Mouse (Mus musculus) midbrain, embryonic 12.5 days (tissue): ENCODE measurements around the gene Sufu. TPM values are rescaled to one million over a fixed set of nuclear protein-coding genes. Genes with fewer than 3 reads are reported as not detected.

Experiments
- ATAC-seq: fragments of 200-750 bp; cut with Nextera tagmentation; 2 replicates; pipeline ENCODE4 v1.8.0; 2017; ENCODE audit warnings: low read depth, moderate TSS enrichment, moderate library complexity; ENCODE audit not compliant: low FRiP score
- H3K27ac ChIP-seq: fragments of 300-500 bp; sonication (generic); replicated peaks from 2 replicates; pipeline ENCODE4 v1.5.1; 2016; ENCODE audit warnings: mild to moderate bottlenecking
- H3K27me3 ChIP-seq: fragments of 300-500 bp; sonication (generic); 2 replicates; pipeline ENCODE4 v1.6.1; 2016; ENCODE audit warnings: mild to moderate bottlenecking
- H3K36me3 ChIP-seq: fragments of 300-500 bp; sonication (generic); 2 replicates; pipeline ENCODE4 v1.6.1; 2016
- H3K4me1 ChIP-seq: fragments of 300-500 bp; sonication (generic); 2 replicates; pipeline ENCODE4 v1.6.1; 2016
- H3K4me2 ChIP-seq: fragments of 300-500 bp; sonication (generic); replicated peaks from 2 replicates; pipeline ENCODE4 v1.6.1; 2016; ENCODE audit warnings: mild to moderate bottlenecking, moderate library complexity
- H3K4me3 ChIP-seq: fragments of 300-500 bp; sonication (generic); 2 replicates; pipeline ENCODE4 v1.5.1; 2016; ENCODE audit warnings: mild to moderate bottlenecking
- H3K9ac ChIP-seq: fragments of 300-500 bp; sonication (generic); replicated peaks from 2 replicates; pipeline ENCODE4 v1.6.1; 2016; ENCODE audit warnings: mild to moderate bottlenecking, moderate library complexity
- H3K9me3 ChIP-seq: fragments of 300-500 bp; sonication (generic); 2 replicates; pipeline ENCODE4 v1.6.1; 2016; ENCODE audit warnings: mild to moderate bottlenecking
- WGBS: fragments of 180-500 bp; shearing (Covaris S2); methylation state at CpG from one replicate; pipeline ENCODE4 v1.1.7; 2016; 5-methylcytosine and 5-hydroxymethylcytosine counted together
- polyA plus RNA-seq: library from polyadenylated mRNA; unstranded; fragments of >200 nt; fragmentation: Nextera tagmentation; extraction: Ambion mirVana; gene quantifications from 2 replicates; pipeline ENCODE4 v1.2.1, GENCODE M21; 2016

Gene Sufu
- polyA plus RNA-seq, 1 experiment from 2014 or later: 43.7 TPM

GRCm38 (mm10) chr19:46396109-46396508, 587 bp upstream of the Sufu start:
- Histone ChIP-seq H3K27me3 (no peaks in the 10 kb centered on the region), H3K4me1 (peaks cover 43% of the 10 kb centered on the region), H3K4me2 (peak overlapping the region; percentile 48), H3K9ac (no peak overlapping the region), H3K27ac (0 out of 2 replicates have a peak overlapping the region, but pooled peaks have one; percentile 4), H3K4me3 (peak overlapping the region; percentile 87), H3K36me3 (peaks cover 4% of the 10 kb centered on the region), H3K9me3 (no peaks in the 10 kb centered on the region)
- WGBS: 12% methylated on average over 8 of the region's 8 CpGs
- ATAC-seq: no peak

GRCm38 (mm10) chr19:46397436-46398001, 823 bp downstream of the Sufu start:
- Histone ChIP-seq H3K36me3 (peaks cover 8% of the 10 kb centered on the region), H3K4me2 (peak overlapping the region; percentile 90), H3K4me1 (peaks cover 43% of the 10 kb centered on the region), H3K27me3 (no peaks in the 10 kb centered on the region), H3K27ac (peak overlapping the region; percentile 84), H3K9me3 (no peaks in the 10 kb centered on the region), H3K4me3 (peak overlapping the region; percentile 75), H3K9ac (peak overlapping the region; percentile 79)
- ATAC-seq: no peak
- 1% methylated on average over 17 of the region's 19 CpGs for WGBS

- Histone ChIP-seq H3K4me3 (peak overlapping the region; percentile 75), H3K4me1 (peaks cover 41% of the 10 kb centered on the region), H3K9me3 (no peaks in the 10 kb centered on the region), H3K9ac (peak overlapping the region; percentile 79), H3K36me3 (peaks cover 17% of the 10 kb centered on the region), H3K4me2 (peak overlapping the region; percentile 90), H3K27me3 (no peaks in the 10 kb centered on the region), H3K27ac (no peak overlapping the region)
- 57% methylated on average over 3 of the region's 3 CpGs for WGBS
- ATAC-seq: no peak
Measured at GRCm38 (mm10) chr19:46398401-46398800, 1.7 kb downstream of the Sufu start.

GRCm38 (mm10) chr19:46399372-46399771, 2.7 kb downstream of the Sufu start:
- Histone ChIP-seq H3K36me3 (peaks cover 27% of the 10 kb centered on the region), H3K9me3 (no peaks in the 10 kb centered on the region), H3K27ac (no peak overlapping the region), H3K9ac (no peak overlapping the region), H3K4me3 (no peak overlapping the region), H3K4me1 (peaks cover 31% of the 10 kb centered on the region), H3K27me3 (no peaks in the 10 kb centered on the region), H3K4me2 (no peak overlapping the region)
- no peak for ATAC-seq
- 83% methylated on average over 6 of the region's 6 CpGs for WGBS

- H3K9ac ChIP-seq: no peak overlapping the region
- H3K4me2 ChIP-seq: no peak overlapping the region
- H3K27ac ChIP-seq: no peak overlapping the region
- H3K4me1 ChIP-seq: peaks cover 27% of the 10 kb centered on the region
- WGBS: 87% methylated on average over 7 of the region's 7 CpGs
- peaks cover 30% of the 10 kb centered on the region for H3K36me3 ChIP-seq
- H3K9me3 ChIP-seq: no peaks in the 10 kb centered on the region
- no peak overlapping the region for H3K4me3 ChIP-seq
- H3K27me3 ChIP-seq: no peaks in the 10 kb centered on the region
- no peak for ATAC-seq
Measured at GRCm38 (mm10) chr19:46399886-46400285, 3.2 kb downstream of the Sufu start.

- Histone ChIP-seq H3K4me3 (no peak overlapping the region), H3K9ac (no peak overlapping the region), H3K9me3 (no peaks in the 10 kb centered on the region), H3K27ac (no peak overlapping the region), H3K27me3 (no peaks in the 10 kb centered on the region), H3K36me3 (peaks cover 36% of the 10 kb centered on the region), H3K4me1 (peaks cover 27% of the 10 kb centered on the region), H3K4me2 (no peak overlapping the region)
- WGBS: 87% methylated on average over 7 of the region's 7 CpGs
- ATAC-seq: no peak
Measured at GRCm38 (mm10) chr19:46400558-46400957, 3.9 kb downstream of the Sufu start.

- Histone ChIP-seq H3K4me1 (peaks cover 6% of the 10 kb centered on the region), H3K9me3 (no peaks in the 10 kb centered on the region), H3K36me3 (peaks cover 51% of the 10 kb centered on the region), H3K4me2 (no peak overlapping the region), H3K27me3 (no peaks in the 10 kb centered on the region), H3K4me3 (no peak overlapping the region), H3K9ac (no peak overlapping the region), H3K27ac (no peak overlapping the region)
- 100% methylated on average over 1 of the region's 1 CpGs for WGBS
- ATAC-seq: no peak
Measured at GRCm38 (mm10) chr19:46404030-46404429, 7.3 kb downstream of the Sufu start.

- H3K4me3 ChIP-seq: no peak overlapping the region
- ATAC-seq: no peak
- no peak overlapping the region for H3K9ac ChIP-seq
- H3K27me3 ChIP-seq: no peaks in the 10 kb centered on the region
- H3K36me3 ChIP-seq: peaks cover 48% of the 10 kb centered on the region
- no peak overlapping the region for H3K27ac ChIP-seq
- H3K4me2 ChIP-seq: no peak overlapping the region
- no peaks in the 10 kb centered on the region for H3K9me3 ChIP-seq
- no peaks in the 10 kb centered on the region for H3K4me1 ChIP-seq
- 83% methylated on average over 8 of the region's 8 CpGs for WGBS
Measured at GRCm38 (mm10) chr19:46406592-46407386, 10.1 kb downstream of the Sufu start.

- no peak overlapping the region for H3K27ac ChIP-seq
- no peaks in the 10 kb centered on the region for H3K9me3 ChIP-seq
- ATAC-seq: no peak
- H3K4me3 ChIP-seq: no peak overlapping the region
- H3K4me2 ChIP-seq: no peak overlapping the region
- WGBS: 85% methylated on average over 3 of the region's 3 CpGs
- H3K9ac ChIP-seq: no peak overlapping the region
- H3K4me1 ChIP-seq: no peaks in the 10 kb centered on the region; the same call in 1 of the 2 replicates
- no peaks in the 10 kb centered on the region for H3K27me3 ChIP-seq
- H3K36me3 ChIP-seq: peaks cover 28% of the 10 kb centered on the region
Measured at GRCm38 (mm10) chr19:46409506-46409905, 12.8 kb downstream of the Sufu start.

GRCm38 (mm10) chr19:46412056-46412805, 15.5 kb downstream of the Sufu start:
- H3K4me1 ChIP-seq: peaks cover 5% of the 10 kb centered on the region; the same call in 1 of the 2 replicates

GRCm38 (mm10) chr19:46413969-46414368, 17.3 kb downstream of the Sufu start:
- H3K9ac ChIP-seq: no peak overlapping the region
- WGBS: 91% methylated on average over 2 of the region's 2 CpGs
- H3K4me3 ChIP-seq: no peak overlapping the region
- no peaks in the 10 kb centered on the region for H3K27me3 ChIP-seq
- H3K4me2 ChIP-seq: no peak overlapping the region
- ATAC-seq: no peak
- H3K27ac ChIP-seq: no peak overlapping the region
- 0 out of 2 replicates have a peak, but pooled peaks cover 4% of the 10 kb centered on the region for H3K36me3 ChIP-seq
- H3K9me3 ChIP-seq: no peaks in the 10 kb centered on the region
- H3K4me1 ChIP-seq: peaks cover 5% of the 10 kb centered on the region; the same call in 1 of the 2 replicates

More at GRCm38 (mm10) chr19:46412056-46412805, 15.5 kb downstream of the Sufu start:
- Histone ChIP-seq H3K9me3 (no peaks in the 10 kb centered on the region), H3K36me3 (0 out of 2 replicates have a peak, but pooled peaks cover 4% of the 10 kb centered on the region), H3K9ac (no peak overlapping the region), H3K27ac (no peak overlapping the region), H3K4me2 (no peak overlapping the region), H3K4me3 (no peak overlapping the region), H3K27me3 (no peaks in the 10 kb centered on the region)
- WGBS: 90% methylated on average over 12 of the region's 12 CpGs
- ATAC-seq: no peak

- ATAC-seq: no peak
- Histone ChIP-seq H3K9me3 (no peaks in the 10 kb centered on the region), H3K9ac (no peak overlapping the region), H3K27ac (no peak overlapping the region), H3K4me3 (no peak overlapping the region), H3K36me3 (0 out of 2 replicates have a peak, but pooled peaks cover 4% of the 10 kb centered on the region), H3K4me2 (no peak overlapping the region), H3K27me3 (no peaks in the 10 kb centered on the region), H3K4me1 (peaks cover 5% of the 10 kb centered on the region; the same call in 1 of the 2 replicates)
- WGBS: 97% methylated on average over 8 of the region's 8 CpGs
Measured at GRCm38 (mm10) chr19:46414486-46414885, 17.8 kb downstream of the Sufu start.
